Mouse (Mus musculus) bone marrow, adult 2 months (tissue): Measurements from ENCODE around the gene Cradd.

Experiments
- CTCF ChIP-seq: fragments of 200-500 bp; IDR thresholded peaks from 2 replicates; pipeline ENCODE4 v1.5.1; 2011; ENCODE audit warnings: low read length, control low read depth; ENCODE audit not compliant: control insufficient read depth, insufficient read depth
- POLR2A ChIP-seq: fragments of 200-500 bp; IDR thresholded peaks from 2 replicates; pipeline ENCODE4 v1.6.1; 2011; ENCODE audit warnings: low read depth, mild to moderate bottlenecking, control low read depth, low read length, borderline replicate concordance; ENCODE audit not compliant: control insufficient read depth

GRCm38 (mm10) chr10:95170721-95171354, 153.1 kb downstream of the Cradd start:
- no peak for TF ChIP-seq POLR2A
- no peak for TF ChIP-seq CTCF
